Mouse (Mus musculus): ENCODE results near the gene 1700029H14Rik.

DNA sequence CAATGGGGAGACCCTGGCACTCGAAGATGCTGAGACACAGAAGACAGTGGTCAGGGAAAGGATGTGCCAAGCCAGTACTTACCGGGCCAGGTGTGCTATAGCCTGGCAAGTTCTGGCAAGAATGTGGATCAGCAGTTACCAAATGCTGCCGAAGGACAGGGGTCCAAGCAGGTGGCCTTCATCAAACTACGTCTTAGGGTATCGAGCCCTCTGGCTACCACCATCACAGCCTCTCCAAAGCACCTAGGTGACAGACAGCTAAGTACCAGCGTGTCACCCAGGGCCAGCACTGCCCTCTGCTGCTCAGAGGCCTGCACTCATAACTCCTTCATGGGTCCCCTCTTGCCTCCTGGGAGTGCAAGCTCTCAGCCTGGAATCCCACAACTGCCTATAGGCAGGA lies 33.6 kb upstream of the 1700029H14Rik start:
- TF ChIP-seq CTCF (conservative IDR thresholded peaks at IDR 0.05; ENCODE audit: insufficient read depth, insufficient read length, low read depth, low read length) (no peak), POLR2A (IDR thresholded peaks at IDR 0.05; ENCODE audit: low read depth, low read length) (no peak)

Data from kidney, adult 2 months (tissue).